Mouse (Mus musculus) heart, adult 2 months (tissue): Measurements from ENCODE around the gene Apba1.

Source experiments
- EP300 ChIP-seq: fragments of 200-500 bp; IDR thresholded peaks from 2 replicates; pipeline ENCODE4 v1.6.1; 2011; ENCODE audit warnings: low read depth, low read length, control low read depth; ENCODE audit not compliant: insufficient read depth
- POLR2A ChIP-seq: fragments of 200-500 bp; IDR thresholded peaks from 2 replicates; pipeline ENCODE4 v1.6.1; 2011; ENCODE audit warnings: mild to moderate bottlenecking, low read depth, low read length, control low read depth; ENCODE audit not compliant: insufficient read depth

DNA sequence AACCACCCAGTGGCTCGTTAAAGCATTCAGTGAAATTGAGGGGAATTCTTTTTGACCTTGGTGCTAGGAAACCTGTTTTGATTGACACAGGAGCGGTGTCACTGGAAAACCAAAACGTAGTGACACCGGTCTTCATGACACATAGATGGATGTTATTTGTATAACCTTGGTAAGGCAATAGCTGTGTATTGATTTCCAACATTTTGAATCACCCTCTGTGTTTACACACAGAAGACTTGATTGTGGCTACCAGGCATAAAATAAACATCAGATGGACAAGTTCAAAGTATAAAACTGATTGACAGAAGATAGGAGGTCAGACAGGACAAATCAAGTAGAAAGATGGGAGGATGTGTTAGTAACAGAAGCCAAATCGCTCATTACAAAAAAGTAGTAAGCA is 117.1 kb downstream of the Apba1 start:
- no peak for TF ChIP-seq POLR2A
- no peak for TF ChIP-seq EP300
